Mouse (Mus musculus) ES-E14 (cell line): ENCODE measurements around the gene Gabrb2.

Source experiments
- CHD2 ChIP-seq: IDR thresholded peaks from 2 replicates; pipeline ENCODE4 v1.6.1; 2014; ENCODE audit warnings: mild to moderate bottlenecking, low read depth, low read length, inconsistent platforms
- HCFC1 ChIP-seq: IDR thresholded peaks from 2 replicates; pipeline ENCODE4 v1.6.1; 2012; ENCODE audit warnings: low read length, inconsistent platforms, borderline replicate concordance; ENCODE audit not compliant: insufficient read depth
- MAFK ChIP-seq: IDR thresholded peaks from 2 replicates; pipeline ENCODE4 v1.6.1; 2014; ENCODE audit warnings: mild to moderate bottlenecking, low read depth, low read length, inconsistent platforms; ENCODE audit not compliant: insufficient read depth
- ZC3H11A ChIP-seq: IDR thresholded peaks from 2 replicates; pipeline ENCODE4 v1.6.1; 2012; ENCODE audit warnings: low read depth, mild to moderate bottlenecking, inconsistent platforms, low read length, borderline replicate concordance
- ZNF384 ChIP-seq: IDR thresholded peaks from 2 replicates; pipeline ENCODE4 v1.6.1; 2012; ENCODE audit warnings: low read depth, low read length, inconsistent platforms

DNA sequence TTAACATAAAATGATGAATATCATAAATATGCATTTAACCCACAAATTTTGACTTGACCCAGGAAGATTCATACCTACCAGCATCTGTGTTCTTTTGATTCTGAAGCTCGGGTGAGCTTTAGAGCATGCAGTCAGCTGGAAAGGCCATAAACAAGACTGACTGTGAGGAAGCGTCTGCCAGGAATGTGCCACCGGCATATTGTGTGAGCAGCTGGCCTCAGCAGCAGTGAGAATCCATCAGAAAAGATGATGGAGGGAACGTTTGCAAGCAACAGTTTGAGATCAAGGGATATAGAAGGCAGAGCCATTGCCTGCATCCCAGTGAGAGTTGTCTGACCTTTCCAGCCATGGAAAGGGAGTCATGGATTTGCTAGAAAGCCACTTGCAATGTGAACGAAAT lies 230.6 kb downstream of the Gabrb2 start:
- no peak for TF ChIP-seq ZNF384
- TF ChIP-seq CHD2: no peak
- TF ChIP-seq HCFC1: no peak
- no peak for TF ChIP-seq ZC3H11A
- TF ChIP-seq MAFK: no peak
